Mouse (Mus musculus) embryonic facial prominence, embryonic 11.5 days (tissue): ENCODE measurements around the gene Tex12. TPM values are rescaled to one million over a fixed set of nuclear protein-coding genes. Genes with fewer than 3 reads are reported as not detected.

Experiments used
- polyA plus RNA-seq: library from polyadenylated mRNA; unstranded; fragments of >200 nt; fragmentation: Nextera tagmentation; extraction: Ambion mirVana; gene quantifications from 2 replicates; pipeline ENCODE4 v1.2.1, GENCODE M21; 2014

Tex12 gene
- polyA plus RNA-seq, 1 experiment from 2014 or later = not detected

Other genes starting within 250 kb of the Tex12 start
- 205 and 264 TPM in 2 replicates for gene Rpl10-ps3, start 216.4 kb downstream of the Tex12 start, polyA plus RNA-seq
- gene Plet1, start 66.8 kb downstream of the Tex12 start, polyA plus RNA-seq = 0.32 and 0.49 TPM in 2 replicates
- 59.7 and 64.6 TPM in 2 replicates for gene Pts, start 32.6 kb downstream of the Tex12 start, polyA plus RNA-seq
- gene Il18, start 6.5 kb downstream of the Tex12 start, polyA plus RNA-seq = 2.4 and 3.3 TPM in 2 replicates
- gene Bco2, start 6.1 kb downstream of the Tex12 start, polyA plus RNA-seq = 0.13 and 0.47 TPM in 2 replicates
- 302 and 308 TPM in 2 replicates for gene Sdhd, start 42.5 kb upstream of the Tex12 start, polyA plus RNA-seq
- gene Timm8b, start 42.6 kb upstream of the Tex12 start, polyA plus RNA-seq = 301 and 326 TPM in 2 replicates
- gene Pih1d2, start 56.0 kb upstream of the Tex12 start, polyA plus RNA-seq = 3.1 and 5.3 TPM in 2 replicates
- gene Nkapd1, start 56.1 kb upstream of the Tex12 start, polyA plus RNA-seq = 30.8 and 35.3 TPM in 2 replicates
- 61.2 and 65.6 TPM in 2 replicates for gene Dlat, start 98.5 kb upstream of the Tex12 start, polyA plus RNA-seq
- 24.2 and 25.3 TPM in 2 replicates for gene Dixdc1, start 178.2 kb upstream of the Tex12 start, polyA plus RNA-seq
- gene 2310030G06Rik, start 185.2 kb upstream of the Tex12 start, polyA plus RNA-seq = 3.4 and 3.8 TPM in 2 replicates
- gene Cryab, start 190.0 kb upstream of the Tex12 start, polyA plus RNA-seq = 17.4 and 23.2 TPM in 2 replicates
- gene Hspb2, start 191.0 kb upstream of the Tex12 start, polyA plus RNA-seq = 3.0 and 4.4 TPM in 2 replicates
- 14.1 and 14.3 TPM in 2 replicates for gene Fdxacb1, start 206.9 kb upstream of the Tex12 start, polyA plus RNA-seq
- gene Alg9, start 213.7 kb upstream of the Tex12 start, polyA plus RNA-seq = 41.6 and 43.2 TPM in 2 replicates
- gene 1110032A03Rik, start 214.2 kb upstream of the Tex12 start, polyA plus RNA-seq = 32.4 and 33.3 TPM in 2 replicates